Mouse (Mus musculus) MEL (cell line): ENCODE measurements around the gene Mapkap1. TPM values are rescaled to one million over a fixed set of nuclear protein-coding genes. Genes with fewer than 3 reads are reported as not detected.

Source experiments
- DNase-seq: peaks from one replicate; pipeline ENCODE4 v3.0.0; 2011; ENCODE audit warnings: low read depth, low spot score
- H3K27ac ChIP-seq: 2 replicates; pipeline ENCODE4 v1.5.1; 2012; ENCODE audit warnings: low read depth, mild to moderate bottlenecking, control low read depth, low read length, moderate library complexity; ENCODE audit not compliant: control insufficient read depth
- H3K27me3 ChIP-seq, 2 experiments: fragments of 150-350 bp in 1 of 2; sonication (generic) in 1 of 2; 2 replicates each; pipeline ENCODE4 v1.6.1; 2012; ENCODE audit warnings: low read length in 2 of 2, mild to moderate bottlenecking in 2 of 2, improper control_type of control experiment in 1 of 2, moderate library complexity in 1 of 2; ENCODE audit not compliant: insufficient read depth in 2 of 2, control insufficient read depth in 1 of 2
- H3K36me3 ChIP-seq, 2 experiments: 2 replicates each; pipeline ENCODE4 v1.6.1; 2012 to 2014; ENCODE audit warnings: low read length in 2 of 2, improper control_type of control experiment in 1 of 2, inconsistent platforms in 1 of 2, mild to moderate bottlenecking in 1 of 2; ENCODE audit not compliant: insufficient read depth in 2 of 2, control insufficient read depth in 1 of 2
- H3K4me1 ChIP-seq, 2 experiments: fragments of 150-350 bp in 1 of 2; sonication (generic) in 1 of 2; 2 replicates each; pipeline ENCODE4 v1.6.1; 2012; ENCODE audit warnings: low read length in 2 of 2, improper control_type of control experiment in 1 of 2, mild to moderate bottlenecking in 1 of 2; ENCODE audit not compliant: insufficient read depth in 2 of 2, control insufficient read depth in 1 of 2
- H3K4me3 ChIP-seq, 2 experiments: fragments of 150-350 bp in 1 of 2; sonication (generic) in 1 of 2; 2 replicates each; pipeline ENCODE4 v1.5.1; 2012; ENCODE audit warnings: low read depth in 2 of 2, low read length in 2 of 2, mild to moderate bottlenecking in 2 of 2, moderate library complexity in 2 of 2, control low read depth in 1 of 2, improper control_type of control experiment in 1 of 2; ENCODE audit not compliant: control insufficient read depth in 1 of 2, insufficient read depth in 1 of 2
- H3K79me2 ChIP-seq: 2 replicates; pipeline ENCODE4 v1.6.1; 2012; ENCODE audit warnings: mild to moderate bottlenecking, low read length, moderate library complexity; ENCODE audit not compliant: control insufficient read depth, poor library complexity, insufficient read depth
- H3K9ac ChIP-seq: 2 replicates; pipeline ENCODE4 v1.6.1; 2012; ENCODE audit warnings: low read depth, mild to moderate bottlenecking, control low read depth, low read length, moderate library complexity; ENCODE audit not compliant: control insufficient read depth, poor library complexity, severe bottlenecking
- H3K9me3 ChIP-seq: fragments of 150-350 bp; sonication (generic); replicated peaks from 2 replicates; pipeline ENCODE4 v1.6.1; 2012; ENCODE audit warnings: mild to moderate bottlenecking, low read length, improper control_type of control experiment, moderate library complexity; ENCODE audit not compliant: insufficient read depth
- BHLHE40 ChIP-seq: IDR thresholded peaks from 2 replicates; pipeline ENCODE4 v1.6.1; 2012; ENCODE audit warnings: low read depth, mild to moderate bottlenecking, inconsistent platforms, low read length, improper control_type of control experiment, borderline replicate concordance
- CHD1 ChIP-seq: IDR thresholded peaks from 2 replicates; pipeline ENCODE4 v1.6.1; 2012; ENCODE audit warnings: low read depth, mild to moderate bottlenecking, inconsistent platforms, low read length, improper control_type of control experiment
- CHD2 ChIP-seq: IDR thresholded peaks from 2 replicates; pipeline ENCODE4 v1.6.1; 2011; ENCODE audit warnings: low read length, improper control_type of control experiment
- CTCF ChIP-seq, 3 experiments: IDR thresholded peaks in 2 of 3; conservative IDR thresholded peaks in 1 of 3; 2 replicates each; pipeline ENCODE4 v1.5.1; 2011 to 2012; ENCODE audit warnings: low read length in 3 of 3, low read depth in 2 of 3, mild to moderate bottlenecking in 2 of 3, improper control_type of control experiment in 1 of 3, inconsistent platforms in 1 of 3, mixed read lengths in 1 of 3, moderate library complexity in 1 of 3; ENCODE audit not compliant: control insufficient read depth in 1 of 3, insufficient read depth in 1 of 3, poor library complexity in 1 of 3, severe bottlenecking in 1 of 3
- E2F4 ChIP-seq: IDR thresholded peaks from 2 replicates; pipeline ENCODE4 v1.6.1; 2011; ENCODE audit warnings: low read depth, low read length, improper control_type of control experiment, borderline replicate concordance
- GABPA ChIP-seq: IDR thresholded peaks from 2 replicates; pipeline ENCODE4 v1.6.1; 2012; ENCODE audit warnings: low read depth, mild to moderate bottlenecking, inconsistent platforms, low read length, improper control_type of control experiment, moderate library complexity
- KAT2A ChIP-seq: conservative IDR thresholded peaks from 2 replicates; pipeline ENCODE4 v1.6.1; 2012; ENCODE audit warnings: low read depth, low read length, improper control_type of control experiment, inconsistent platforms
- MAFK ChIP-seq: IDR thresholded peaks from 2 replicates; pipeline ENCODE4 v1.6.1; 2011; ENCODE audit warnings: low read depth, mild to moderate bottlenecking, low read length, improper control_type of control experiment, borderline replicate concordance
- MAZ ChIP-seq: IDR thresholded peaks from 2 replicates; pipeline ENCODE4 v1.6.1; 2012; ENCODE audit warnings: low read depth, mild to moderate bottlenecking, inconsistent platforms, low read length, improper control_type of control experiment
- MEF2A ChIP-seq: IDR thresholded peaks from 2 replicates; pipeline ENCODE4 v1.6.1; 2014; ENCODE audit warnings: low read depth, mild to moderate bottlenecking, inconsistent platforms, low read length, improper control_type of control experiment; ENCODE audit not compliant: poor library complexity, insufficient replicate concordance, severe bottlenecking; ENCODE audit errors: extremely low read depth
- MXI1 ChIP-seq: IDR thresholded peaks from 2 replicates; pipeline ENCODE4 v1.6.1; 2011; ENCODE audit warnings: mild to moderate bottlenecking, low read depth, low read length, improper control_type of control experiment
- NRF1 ChIP-seq: IDR thresholded peaks from 2 replicates; pipeline ENCODE4 v1.6.1; 2014; ENCODE audit warnings: low read depth, mild to moderate bottlenecking, inconsistent platforms, low read length, improper control_type of control experiment, moderate library complexity; ENCODE audit not compliant: poor library complexity, insufficient read depth, severe bottlenecking
- POLR2A ChIP-seq, 2 experiments: IDR thresholded peaks; 2 replicates each; pipeline ENCODE4 v1.6.1; 2011 to 2012; ENCODE audit warnings: low read length in 2 of 2, mild to moderate bottlenecking in 2 of 2, control low read depth in 1 of 2, improper control_type of control experiment in 1 of 2, low read depth in 1 of 2, moderate library complexity in 1 of 2; ENCODE audit not compliant: control insufficient read depth in 1 of 2, insufficient read depth in 1 of 2, poor library complexity in 1 of 2
- POLR2AphosphoS2 ChIP-seq: IDR thresholded peaks from 2 replicates; pipeline ENCODE4 v1.6.1; 2011; ENCODE audit warnings: low read length, improper control_type of control experiment
- POLR2AphosphoS5 ChIP-seq: IDR thresholded peaks from 2 replicates; pipeline ENCODE4 v1.6.1; 2012; ENCODE audit warnings: low read depth, borderline replicate concordance, mild to moderate bottlenecking, inconsistent platforms, low read length, moderate library complexity, mixed read lengths
- SIN3A ChIP-seq: IDR thresholded peaks from 2 replicates; pipeline ENCODE4 v1.6.1; 2012; ENCODE audit warnings: low read length, improper control_type of control experiment, inconsistent platforms
- ZKSCAN1 ChIP-seq: IDR thresholded peaks from 2 replicates; pipeline ENCODE4 v1.6.1; 2012; ENCODE audit warnings: low read depth, mild to moderate bottlenecking, inconsistent platforms, low read length, improper control_type of control experiment, moderate library complexity
- ZMIZ1 ChIP-seq: IDR thresholded peaks from 2 replicates; pipeline ENCODE4 v1.6.1; 2012; ENCODE audit warnings: low read depth, mild to moderate bottlenecking, inconsistent platforms, low read length, improper control_type of control experiment, moderate library complexity
- polyA plus RNA-seq, 2 experiments: library from polyadenylated mRNA; stranded (reverse) in 1 of 2; unstranded in 1 of 2; fragments of >175 nt in 1 of 2; fragments of >200 nt in 1 of 2; gene quantifications; 2 replicates each; pipeline versions ENCODE4 v1.2.1 to v1.2.4; 2012; ENCODE audit warnings: low replicate concordance in 2 of 2, low read depth in 1 of 2; ENCODE audit not compliant: insufficient read length in 2 of 2, insufficient read depth in 1 of 2, missing spikeins in 1 of 2
- total RNA-seq: library from RNA; depleted of rRNA; stranded (reverse); fragments of 300-350 nt; gene quantifications from 2 replicates; pipeline ENCODE4 v1.2.3, GENCODE M21; 2012

Mapkap1 gene
- total and polyA plus RNA-seq, 3 experiments, result 42.1 to 52.5 TPM; not detected in 1

DNA sequence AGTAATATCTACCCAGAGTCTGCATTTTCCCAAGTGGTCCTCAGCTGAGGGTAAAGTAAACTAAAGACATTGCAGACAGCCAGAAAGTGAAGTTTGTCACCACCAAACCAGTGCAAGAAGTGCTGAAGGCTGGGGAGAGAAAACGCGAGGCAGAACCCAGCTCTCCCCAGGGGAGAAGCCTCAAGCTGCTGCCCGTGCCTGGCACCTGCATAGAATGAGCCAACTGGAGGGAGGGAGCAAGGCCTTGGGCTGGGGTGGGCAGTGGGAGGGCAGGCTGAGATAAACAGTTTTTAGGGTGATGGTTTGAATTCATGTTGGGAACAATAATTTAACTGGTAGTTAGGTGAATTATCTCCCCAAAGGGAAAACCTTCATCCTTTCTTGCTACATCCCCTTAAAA is 202.3 kb downstream of the Mapkap1 start:
- Histone ChIP-seq H3K79me2 (no peaks in the 10 kb centered on the region), H3K9me3 (no peaks in the 10 kb centered on the region), H3K27ac (no peak overlapping the region), H3K9ac (no peak overlapping the region), H3K27me3 (no peaks in the 10 kb centered on the region), H3K4me3 (no peak overlapping the region), H3K4me1 (no peaks in the 10 kb centered on the region), H3K36me3 (no peaks in the 10 kb centered on the region)
- TF ChIP-seq POLR2AphosphoS5, result no peak
- no peak for TF ChIP-seq SIN3A
- no peak for TF ChIP-seq MEF2A
- no peak for DNase-seq

DNA sequence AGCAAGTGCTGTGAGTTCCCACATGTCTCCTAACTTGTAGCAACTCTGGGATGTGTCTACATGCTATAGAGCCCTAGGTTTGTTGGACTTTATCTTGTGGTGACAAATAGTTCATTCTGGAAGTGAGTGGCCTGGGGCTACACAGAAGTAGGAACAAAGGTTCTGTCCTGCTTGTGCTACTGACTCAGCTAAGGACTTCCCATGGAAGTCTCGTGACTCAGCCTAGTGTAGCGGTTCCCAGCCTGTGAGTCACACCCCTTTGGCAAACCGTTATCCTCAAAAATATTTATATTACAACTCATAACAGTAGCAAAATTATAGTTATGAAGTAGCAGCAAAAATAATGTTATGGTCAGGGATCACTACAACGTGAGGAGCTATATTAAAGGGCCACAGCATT is 202.9 kb downstream of the Mapkap1 start:
- Histone ChIP-seq H3K27ac (no peak overlapping the region), H3K9me3 (no peaks in the 10 kb centered on the region), H3K4me3 (no peak overlapping the region), H3K79me2 (no peaks in the 10 kb centered on the region), H3K27me3 (no peaks in the 10 kb centered on the region), H3K9ac (no peak overlapping the region), H3K36me3 (no peaks in the 10 kb centered on the region), H3K4me1 (no peaks in the 10 kb centered on the region)
- DNase-seq, result no peak
- TF ChIP-seq MXI1 (no peak), BHLHE40 (no peak), GABPA (no peak), POLR2A (IDR thresholded peaks at IDR 0.05; ENCODE audit: control insufficient read depth in 1 of 2, insufficient read depth in 1 of 2, low read depth in 1 of 2, low read length in 2 of 2, poor library complexity in 1 of 2) (no peak), ZMIZ1 (no peak), MAZ (no peak), KAT2A (no peak), CTCF (IDR thresholded peaks at IDR 0.05 in 2 of 3, conservative IDR thresholded peaks at IDR 0.05 in 1 of 3; ENCODE audit: control insufficient read depth in 1 of 3, insufficient read depth in 1 of 3, low read depth in 2 of 3, low read length in 3 of 3, poor library complexity in 1 of 3, severe bottlenecking in 1 of 3) (no peak), CHD1 (no peak), NRF1 (no peak), POLR2AphosphoS2 (no peak), ZKSCAN1 (no peak), MAFK (no peak), E2F4 (no peak), CHD2 (no peak)
- TF ChIP-seq, all 39 proteins: peak for 0
